Mouse (Mus musculus): ENCODE data around the gene Crybg3. TPM values are rescaled to one million over a fixed set of nuclear protein-coding genes. Genes with fewer than 3 reads are reported as not detected.
"Not testable (repeated sequence)": the region's sequence is repeated elsewhere in the genome, so short reads cannot be mapped to it uniquely, and the experiment has no call there.

Gene Crybg3
- total and polyA plus RNA-seq, 3 experiments, result 1.7 to 16.0 (median 11.9) TPM

GRCm38 (mm10) chr16:59531243-59531642 lies 69.5 kb downstream of the Crybg3 start:
- DNase-seq, result no peak

- DNase-seq, result peak; percentile 34
Measured at GRCm38 (mm10) chr16:59529570-59529969, 71.2 kb downstream of the Crybg3 start.

- DNase-seq, result no peak
Measured at GRCm38 (mm10) chr16:59526939-59527338, 73.8 kb downstream of the Crybg3 start.

GRCm38 (mm10) chr16:59521752-59522423 lies 78.9 kb downstream of the Crybg3 start:
- no peak for DNase-seq

- no peak for DNase-seq
Measured at GRCm38 (mm10) chr16:59517447-59518219, 83.1 kb downstream of the Crybg3 start.

- no peak for DNase-seq
Measured at GRCm38 (mm10) chr16:59516965-59517364, 83.8 kb downstream of the Crybg3 start.

- DNase-seq, result no peak
Measured at GRCm38 (mm10) chr16:59515169-59515568, 85.6 kb downstream of the Crybg3 start.

GRCm38 (mm10) chr16:59509830-59510229 lies 90.9 kb downstream of the Crybg3 start:
- DNase-seq, result no peak

- DNase-seq, result no peak
Measured at GRCm38 (mm10) chr16:59499180-59499579, 101.6 kb downstream of the Crybg3 start.

- no peak for DNase-seq
Measured at GRCm38 (mm10) chr16:59497947-59498346, 102.8 kb downstream of the Crybg3 start.

GRCm38 (mm10) chr16:59493199-59493598 lies 107.6 kb downstream of the Crybg3 start:
- peak; percentile 50 for DNase-seq

GRCm38 (mm10) chr16:59487975-59488548 lies 112.7 kb downstream of the Crybg3 start:
- no peak for DNase-seq

GRCm38 (mm10) chr16:59487239-59487638 lies 113.5 kb downstream of the Crybg3 start:
- DNase-seq, result no peak

- DNase-seq, result no peak
Measured at GRCm38 (mm10) chr16:59477955-59478354, 122.8 kb downstream of the Crybg3 start.

- peak; percentile 57 for DNase-seq
Measured at GRCm38 (mm10) chr16:59474788-59475187, 126.0 kb downstream of the Crybg3 start.

- DNase-seq, result no peak
Measured at GRCm38 (mm10) chr16:59472546-59472945, 128.2 kb downstream of the Crybg3 start.

- peak; percentile 91 for DNase-seq
Measured at GRCm38 (mm10) chr16:59471637-59472278, 129.0 kb downstream of the Crybg3 start, which contains the start of gene Riox2. Riox2 (plus strand) TSS chr16:59471775.

- no peak for DNase-seq
Measured at GRCm38 (mm10) chr16:59469846-59470245, 130.9 kb downstream of the Crybg3 start.

GRCm38 (mm10) chr16:59463973-59464372 lies 136.8 kb downstream of the Crybg3 start:
- no peak for DNase-seq

GRCm38 (mm10) chr16:59463567-59463966 lies 137.2 kb downstream of the Crybg3 start:
- no peak for DNase-seq

- not testable (repeated sequence) for DNase-seq
Measured at GRCm38 (mm10) chr16:59459259-59459861, 141.4 kb downstream of the Crybg3 start.

- no peak for DNase-seq
Measured at GRCm38 (mm10) chr16:59451813-59452212, 149.0 kb downstream of the Crybg3 start.

Data from adrenal gland, adult 2 months (tissue).